Comparison of ENCODE assay signal across 8 mouse cellular contexts in genomic region chr11:120378611-120379540, GRCm38 (mm10). TPM values are rescaled to one million over a fixed set of nuclear protein-coding genes. Genes with fewer than 3 reads are reported as not detected.
A peak's percentile ranks its signal among the peaks of the same experiment; 100 is the strongest.
DNase-seq lines count a peak whose midpoint lies in the region; ATAC-seq and TF ChIP-seq lines count a peak whose summit lies in the region.

TSS of gene Faap100 (minus strand) at chr11:120378764.

- peak; percentile 91 for ATAC-seq in kidney, embryonic 14.5 days (ENCODE audit: low FRiP score, low TSS enrichment)
- peak; percentile 83 for ATAC-seq in limb, embryonic 15.5 days (ENCODE audit: insufficient number of reproducible peaks, low FRiP score, low TSS enrichment, low read depth)

- peak within 1 kb of the TSS; percentile 91 for H3K4me3 ChIP-seq in bone marrow macrophage, adult 2 months (ENCODE audit: insufficient read depth, low read length)
- peak within 1 kb of the TSS; percentile 66 for H3K4me3 ChIP-seq in embryonic fibroblast, embryonic 13.5 days (ENCODE audit: insufficient read depth, low read length)
- H3K4me3 ChIP-seq in kidney, embryonic 14.5 days (ENCODE audit: low read length), result peak within 1 kb of the TSS; percentile 89
- H3K4me3 ChIP-seq in limb, embryonic 15.5 days, result peak within 1 kb of the TSS; percentile 77

- peak within 1 kb of the TSS; percentile 87 for H3K4me2 ChIP-seq in kidney, embryonic 14.5 days (replicated peaks; ENCODE audit: low read depth, low read length)
- H3K4me2 ChIP-seq in limb, embryonic 15.5 days, result peak within 1 kb of the TSS; percentile 90

- TF ChIP-seq POLR2A in bone marrow macrophage, adult 2 months (IDR thresholded peaks at IDR 0.05; ENCODE audit: borderline replicate concordance, low read depth, low read length), result no peak
- peak; percentile 63 for TF ChIP-seq POLR2A in embryonic fibroblast, embryonic 13.5 days (IDR thresholded peaks at IDR 0.05; ENCODE audit: low read depth, low read length)

- H3K27me3 ChIP-seq in kidney, embryonic 14.5 days (ENCODE audit: control insufficient read depth, insufficient read depth, low read length), result no peaks in the 10 kb centered on the region
- H3K27me3 ChIP-seq in limb, embryonic 15.5 days, result no peaks in the 10 kb centered on the region

- H3K27ac ChIP-seq in bone marrow macrophage, adult 2 months (ENCODE audit: insufficient read depth, low read depth, low read length), result no peak within 1 kb of the TSS
- no peak within 1 kb of the TSS for H3K27ac ChIP-seq in embryonic fibroblast, embryonic 13.5 days (ENCODE audit: insufficient read depth, low read length)
- peak within 1 kb of the TSS; percentile 56 for H3K27ac ChIP-seq in kidney, embryonic 14.5 days (ENCODE audit: low read depth, low read length)
- peak within 1 kb of the TSS; percentile 83 for H3K27ac ChIP-seq in limb, embryonic 15.5 days

- peak; percentile 96 for DNase-seq in A20 (ENCODE audit: low read depth, low spot score)
- peak; percentile 90 to 93 for DNase-seq in heart, adult 9 months (ENCODE audit: low spot score in 2 of 2)
- peak; percentile 64 to 82 for DNase-seq in monocyte, adult 2 months (ENCODE audit: low read depth in 1 of 2, low spot score in 2 of 2)
- DNase-seq in spleen, postnatal 36 days (ENCODE audit: low spot score in 2 of 2), result peak; percentile 87 to 89

- 8% methylated on average over 39 of the region's 54 CpGs for WGBS in kidney, embryonic 14.5 days
- WGBS in limb, embryonic 15.5 days, result 6% methylated on average over 52 of the region's 54 CpGs

- no peaks in the 10 kb centered on the region for H3K9me3 ChIP-seq in kidney, embryonic 14.5 days (ENCODE audit: control insufficient read depth, low read length)
- no peaks in the 10 kb centered on the region for H3K9me3 ChIP-seq in limb, embryonic 15.5 days

- peak within 1 kb of the TSS; percentile 80 for H3K9ac ChIP-seq in kidney, embryonic 14.5 days (ENCODE audit: low read depth, low read length)
- H3K9ac ChIP-seq in limb, embryonic 15.5 days, result peak within 1 kb of the TSS; percentile 68

- no peak for TF ChIP-seq CTCF in bone marrow macrophage, adult 2 months (IDR thresholded peaks at IDR 0.05; ENCODE audit: low read depth, low read length)
- TF ChIP-seq CTCF in embryonic fibroblast, embryonic 13.5 days (IDR thresholded peaks at IDR 0.05; ENCODE audit: borderline replicate concordance, insufficient read depth, low read length), result no peak

- H3K4me1 ChIP-seq in bone marrow macrophage, adult 2 months (ENCODE audit: control insufficient read depth, insufficient read depth, low read length), result no peaks in the 10 kb centered on the region; the same call in 1 of the 2 replicates
- no peaks in the 10 kb centered on the region for H3K4me1 ChIP-seq in embryonic fibroblast, embryonic 13.5 days (ENCODE audit: control insufficient read depth, insufficient read depth, low read length)
- H3K4me1 ChIP-seq in kidney, embryonic 14.5 days (ENCODE audit: control insufficient read depth, insufficient read depth, low read length), result peaks cover 9% of the 10 kb centered on the region
- H3K4me1 ChIP-seq in limb, embryonic 15.5 days, result peaks cover 34% of the 10 kb centered on the region

- H3K36me3 ChIP-seq in kidney, embryonic 14.5 days (ENCODE audit: control insufficient read depth, insufficient read depth, low read length), result peaks cover 74% of the 10 kb centered on the region
- peaks cover 72% of the 10 kb centered on the region for H3K36me3 ChIP-seq in limb, embryonic 15.5 days

RNA-seq across cellular contexts. Expression of gene Faap100, which starts in this region (rescaled TPM):
- 10.4 and 13.1 TPM in 2 replicates for polyA plus RNA-seq in bone marrow macrophage, adult 2 months (2012; ENCODE audit: insufficient read depth, insufficient read length, missing spikeins)
- 8.5 and 10.9 TPM in 2 replicates for polyA plus RNA-seq in embryonic fibroblast, embryonic 13.5 days (2011; ENCODE audit: insufficient read length, low read depth, missing spikeins)
- 32.1 and 40.3 TPM in 2 replicates for polyA plus RNA-seq in kidney, embryonic 14.5 days (2014; fragmentation: Nextera tagmentation; extraction: Ambion mirVana)
- 33.1 and 33.3 TPM in 2 replicates for polyA plus RNA-seq in limb, embryonic 15.5 days (2015; fragmentation: Nextera tagmentation; extraction: Ambion mirVana)

Comparison
In these comparisons a context has a peak if more than half of its experiments do, and no peak if none do; other contexts are left out.
1. H3K27ac ChIP-seq: peak in kidney, embryonic 14.5 days (single experiment) and limb, embryonic 15.5 days (single experiment); none in bone marrow macrophage, adult 2 months (single experiment) and embryonic fibroblast, embryonic 13.5 days (single experiment).
2. Peak in every context shown above with its lines, with median percentiles within 50 percentile points of each other: DNase-seq and H3K4me3 ChIP-seq.